In the genomic region with DNA sequence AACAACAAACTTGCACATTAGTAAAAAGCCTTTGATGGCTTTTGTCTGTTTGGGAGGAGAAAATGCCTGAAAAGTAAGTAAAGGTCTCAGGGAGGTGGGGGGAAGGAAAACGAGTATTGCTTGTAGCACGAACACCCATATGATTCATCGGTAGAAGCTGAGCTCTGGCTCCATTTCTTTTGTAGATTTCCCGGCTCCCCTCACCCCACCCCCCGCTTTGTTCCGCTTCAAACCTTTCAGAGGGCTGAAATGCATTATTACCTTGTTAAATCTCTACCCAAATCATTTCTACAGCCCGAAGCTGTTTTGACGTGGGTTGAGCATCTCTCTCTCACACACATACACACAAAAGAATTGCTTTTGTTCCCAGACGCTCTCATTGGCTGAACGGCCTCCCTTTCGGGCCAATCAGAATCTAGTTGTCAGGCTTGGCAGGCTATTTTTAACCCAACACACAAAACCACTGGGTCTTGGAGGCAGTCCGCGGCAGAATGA, we compare ENCODE assay signal across 8 mouse cellular contexts.
DNase-seq lines count a peak whose midpoint lies in the region; ATAC-seq and TF ChIP-seq lines count a peak whose summit lies in the region.

No protein-coding gene starts in this region.

- no peaks in the 10 kb centered on the region for H3K27me3 ChIP-seq in forebrain, embryonic 16.5 days (replicated peaks; ENCODE audit: control insufficient read depth, insufficient read depth, low read length)
- no peaks in the 10 kb centered on the region for H3K27me3 ChIP-seq in liver, postnatal 0 days (ENCODE audit: insufficient read depth, low read length)
- H3K27me3 ChIP-seq in neural tube, embryonic 13.5 days, result no peaks in the 10 kb centered on the region

- peak; percentile 95 for ATAC-seq in forebrain, embryonic 16.5 days
- ATAC-seq in liver, postnatal 0 days, result peak; percentile 80
- peak; percentile 97 for ATAC-seq in neural tube, embryonic 13.5 days (ENCODE audit: low read depth)

- no peaks in the 10 kb centered on the region for H3K36me3 ChIP-seq in forebrain, embryonic 16.5 days (ENCODE audit: control insufficient read depth, insufficient read depth)
- no peaks in the 10 kb centered on the region for H3K36me3 ChIP-seq in liver, postnatal 0 days (replicated peaks; ENCODE audit: insufficient read depth, low read length)
- H3K36me3 ChIP-seq in neural tube, embryonic 13.5 days, result no peaks in the 10 kb centered on the region

- DNase-seq in ES-CJ7 (ENCODE audit: low read depth, low spot score), result peak; percentile 74
- DNase-seq in cerebellum, adult 18-20 months, result peak; percentile 89 to 93
- DNase-seq in heart, postnatal 25 days (ENCODE audit: low spot score), result peak; percentile 79
- peak; percentile 94 for DNase-seq in layer of hippocampus, adult 11-12 months (ENCODE audit: low spot score)
- peak; percentile 72 for DNase-seq in liver, postnatal 0 days
- peak; percentile 96 for DNase-seq in telencephalon, adult 2 months (ENCODE audit: low read depth, low spot score)

- intact Hi-C loops in heart, postnatal 25 days (cut with DNase I), result loop anchor here (2.0 to 10.0 kb wide), 5 partner anchors 153 to 1181 kb away; no protein-coding TSS in a partner anchor

- TF ChIP-seq CTCF in liver, postnatal 0 days (IDR thresholded peaks at IDR 0.05; ENCODE audit: low read depth), result no peak

- peak overlapping the region; percentile 94 for H3K27ac ChIP-seq in forebrain, embryonic 16.5 days (ENCODE audit: low read length)
- H3K27ac ChIP-seq in liver, postnatal 0 days (ENCODE audit: low read depth), result peak overlapping the region; percentile 74
- peak overlapping the region; percentile 98 for H3K27ac ChIP-seq in neural tube, embryonic 13.5 days (replicated peaks)

- H3K4me3 ChIP-seq in forebrain, embryonic 16.5 days (replicated peaks; ENCODE audit: low read length), result peak overlapping the region; percentile 41
- H3K4me3 ChIP-seq in liver, postnatal 0 days (ENCODE audit: low read depth, low read length), result peak overlapping the region; percentile 53
- peak overlapping the region; percentile 51 for H3K4me3 ChIP-seq in neural tube, embryonic 13.5 days

- H3K9me3 ChIP-seq in forebrain, embryonic 16.5 days (ENCODE audit: control insufficient read depth, low read length), result no peaks in the 10 kb centered on the region
- no peaks in the 10 kb centered on the region for H3K9me3 ChIP-seq in liver, postnatal 0 days (ENCODE audit: low read length)
- H3K9me3 ChIP-seq in neural tube, embryonic 13.5 days, result no peaks in the 10 kb centered on the region

- H3K4me2 ChIP-seq in forebrain, embryonic 16.5 days (ENCODE audit: low read length), result peak overlapping the region; percentile 76
- H3K4me2 ChIP-seq in liver, postnatal 0 days (ENCODE audit: low read depth, low read length), result peak overlapping the region; percentile 81
- peak overlapping the region; percentile 74 for H3K4me2 ChIP-seq in neural tube, embryonic 13.5 days

- TF ChIP-seq EP300 in liver, postnatal 0 days (IDR thresholded peaks at IDR 0.05; ENCODE audit: low read depth), result no peak

- 0 out of 2 replicates have a peak, but pooled peaks cover 2% of the 10 kb centered on the region for H3K4me1 ChIP-seq in forebrain, embryonic 16.5 days (replicated peaks; ENCODE audit: control insufficient read depth, insufficient read depth, low read length)
- H3K4me1 ChIP-seq in liver, postnatal 0 days (ENCODE audit: insufficient read depth), result peaks cover 3% of the 10 kb centered on the region; the same call in 1 of the 2 replicates
- H3K4me1 ChIP-seq in neural tube, embryonic 13.5 days (replicated peaks), result peaks cover 14% of the 10 kb centered on the region

- under 1% methylated on average over 13 of the region's 13 CpGs for WGBS in forebrain, embryonic 16.5 days
- WGBS in liver, postnatal 0 days (ENCODE audit: insufficient replicate concordance), result 1% methylated on average over 13 of the region's 13 CpGs
- WGBS in neural tube, embryonic 13.5 days, result under 1% methylated on average over 13 of the region's 13 CpGs

- H3K9ac ChIP-seq in forebrain, embryonic 16.5 days (replicated peaks; ENCODE audit: low read depth, low read length), result peak overlapping the region; percentile 64
- H3K9ac ChIP-seq in liver, postnatal 0 days (replicated peaks), result peak overlapping the region; percentile 61
- peak overlapping the region; percentile 87 for H3K9ac ChIP-seq in neural tube, embryonic 13.5 days

Comparison
In these comparisons a context has a peak if more than half of its experiments do, and no peak if none do; other contexts are left out.
1. Peak in every context shown above with its lines: DNase-seq, ATAC-seq, H3K4me3 ChIP-seq and H3K27ac ChIP-seq.